Mouse (Mus musculus) intestine, postnatal 0 days (tissue): Measurements from ENCODE around the gene Gm20747. TPM values are rescaled to one million over a fixed set of nuclear protein-coding genes. Genes with fewer than 3 reads are reported as not detected.
"Not testable (repeated sequence)": the region's sequence is repeated elsewhere in the genome, so short reads cannot be mapped to it uniquely, and the experiment has no call there.

Experiments
- ATAC-seq: fragments of 200-750 bp; cut with Nextera tagmentation; 2 replicates; pipeline ENCODE4 v1.8.0; 2017; ENCODE audit warnings: mild to moderate bottlenecking, moderate TSS enrichment, moderate library complexity
- H3K27ac ChIP-seq: fragments of 300-500 bp; sonication (generic); 2 replicates; pipeline ENCODE4 v1.5.1; 2014; ENCODE audit warnings: mild to moderate bottlenecking, low read depth, low read length, moderate library complexity
- H3K27me3 ChIP-seq: fragments of 300-500 bp; sonication (generic); replicated peaks from 2 replicates; pipeline ENCODE4 v1.6.1; 2014; ENCODE audit warnings: low read length, mixed read lengths; ENCODE audit not compliant: control insufficient read depth, insufficient read depth
- H3K36me3 ChIP-seq: fragments of 300-500 bp; sonication (generic); 2 replicates; pipeline ENCODE4 v1.6.1; 2014; ENCODE audit warnings: mild to moderate bottlenecking, moderate library complexity; ENCODE audit not compliant: control insufficient read depth, insufficient read depth
- H3K4me1 ChIP-seq: fragments of 300-500 bp; sonication (generic); replicated peaks from 2 replicates; pipeline ENCODE4 v1.6.1; 2014; ENCODE audit warnings: antibody characterized with exemption, low read length, mixed read lengths; ENCODE audit not compliant: control insufficient read depth, insufficient read depth
- H3K4me2 ChIP-seq: fragments of 300-500 bp; sonication (generic); replicated peaks from 2 replicates; pipeline ENCODE4 v1.6.1; 2014; ENCODE audit warnings: low read depth, mild to moderate bottlenecking, moderate library complexity
- H3K4me3 ChIP-seq: fragments of 300-500 bp; sonication (generic); 2 replicates; pipeline ENCODE4 v1.5.1; 2014; ENCODE audit warnings: low read depth, low read length
- H3K9ac ChIP-seq: fragments of 300-500 bp; sonication (generic); 2 replicates; pipeline ENCODE4 v1.6.1; 2014; ENCODE audit warnings: mild to moderate bottlenecking, low read depth, low read length
- H3K9me3 ChIP-seq: fragments of 300-500 bp; sonication (generic); 2 replicates; pipeline ENCODE4 v1.6.1; 2016; ENCODE audit warnings: mixed run types; ENCODE audit not compliant: control insufficient read depth
- WGBS: fragments of 180-500 bp; shearing (Covaris S2); extraction: QIAGEN DNeasy Blood & Tissue Kit; methylation state at CpG from one replicate; pipeline ENCODE4 v1.1.7; 2014; 5-methylcytosine and 5-hydroxymethylcytosine counted together
- polyA plus RNA-seq: library from polyadenylated mRNA; unstranded; fragments of >200 nt; fragmentation: Nextera tagmentation; extraction: Ambion mirVana; gene quantifications from 2 replicates; pipeline ENCODE4 v1.2.1, GENCODE M21; 2015

Gene Gm20747
- polyA plus RNA-seq: not detected in 2 replicates

DNA sequence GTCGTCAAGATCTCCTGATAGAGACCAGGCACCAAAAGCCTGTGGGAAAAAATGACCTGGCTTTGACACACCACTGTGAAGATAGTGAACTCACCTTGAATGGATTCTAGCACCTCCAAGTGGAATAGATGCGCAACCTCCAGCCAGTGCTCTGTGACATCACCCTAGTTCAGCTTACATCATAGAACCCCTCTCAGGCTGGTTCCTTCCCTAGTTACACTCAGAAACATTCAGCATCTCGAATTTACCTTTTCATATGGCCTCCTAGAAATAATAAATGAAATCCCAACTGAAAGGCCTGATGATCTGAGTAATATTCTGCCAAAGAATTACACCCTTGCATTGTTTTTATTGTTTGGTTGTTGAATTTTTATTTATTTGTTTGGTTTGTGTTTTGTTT, at the start of gene Gm20747:
TSS of gene Gm20747 (minus strand) at position 101 of the 400 bp plus-strand sequence.
- H3K4me1 ChIP-seq, H3K27ac ChIP-seq, H3K27me3 ChIP-seq, H3K4me3 ChIP-seq, H3K36me3 ChIP-seq, H3K9ac ChIP-seq, ATAC-seq, H3K9me3 ChIP-seq, H3K4me2 ChIP-seq: not testable (repeated sequence)
- no CpG with 5 or more reads among the region's 3 CpGs for WGBS
